ENCODE assay signal across 28 mouse cellular contexts in the genomic region with DNA sequence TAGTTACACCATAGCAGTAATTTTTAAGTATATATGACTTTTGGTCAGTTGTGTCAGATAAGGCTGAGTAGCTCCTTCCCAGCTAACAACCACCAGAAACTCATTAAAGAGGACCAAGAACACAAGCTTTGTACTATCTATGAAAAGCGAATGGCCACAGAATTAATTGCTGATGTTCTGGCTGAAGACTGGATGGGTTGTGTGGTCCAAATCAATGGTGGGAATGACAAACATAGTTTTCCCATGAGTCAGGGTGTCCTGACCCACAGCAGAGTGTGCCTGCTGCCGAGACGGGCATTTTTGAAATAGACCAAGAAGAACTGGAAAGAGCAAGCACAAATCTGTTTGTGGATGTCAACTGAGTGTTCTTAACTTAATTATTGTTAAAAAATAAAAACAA.
DNase-seq lines count a peak whose midpoint lies in the region; ATAC-seq and TF ChIP-seq lines count a peak whose summit lies in the region.
"Had no signal": no experiment of that assay in that cellular context is flagged by ENCODE, and none has a peak within 500 bp of the region (broad histone marks: within the 10 kb centered on the region; RNA-seq: fewer than 3 reads in every experiment).

No protein-coding gene starts in this region.

- 71% methylated on average over 3 of the region's 3 CpGs for WGBS in forebrain, embryonic 15.5 days
- 87% methylated on average over 3 of the region's 3 CpGs for WGBS in forebrain, embryonic 10.5 days
- 89% methylated on average over 3 of the region's 3 CpGs for WGBS in midbrain, embryonic 11.5 days
- WGBS in midbrain, postnatal 0 days = 79% methylated on average over 3 of the region's 3 CpGs
- WGBS in lung, adult 2 months = 72% methylated on average over 3 of the region's 3 CpGs

- CTCF ChIA-PET in Patski (lab: Charles Lee) = interaction anchor here (1.4 kb wide), 1 partner anchor 8 kb away, joined by 4 read pairs; no protein-coding TSS in a partner anchor

- DNase-seq in forebrain, embryonic 10.5 days (ENCODE audit: extremely low spot score, low spot score) = no peak
- DNase-seq in midbrain, embryonic 11.5 days (ENCODE audit: low spot score, missing footprints) = peak; percentile 14
- DNase-seq in midbrain, postnatal 0 days (ENCODE audit: low spot score) = no peak
- DNase-seq in Patski (ENCODE audit: low read depth, low spot score) = peak; percentile 9
- DNase-seq in lung, adult 2 months = no peak
- no peak for DNase-seq in cerebellum, postnatal 36 days
- DNase-seq: adrenal gland, postnatal 14 days; cerebellum, adult 11 months; cerebellum, adult 2 months; cerebellum, adult 9-11 months; cerebellum, postnatal 25 days; embryo, embryonic 11 days; gastrocnemius, adult 2 months; gastrocnemius, postnatal 14 days; heart, adult 18-20 months; heart, postnatal 36 days had no signal

- peaks cover 13% of the 10 kb centered on the region for H3K4me1 ChIP-seq in forebrain, embryonic 15.5 days
- peaks cover 8% of the 10 kb centered on the region for H3K4me1 ChIP-seq in forebrain, embryonic 10.5 days
- no peaks in the 10 kb centered on the region for H3K4me1 ChIP-seq in midbrain, embryonic 11.5 days (ENCODE audit: control insufficient read depth, insufficient read depth, low read length)
- H3K4me1 ChIP-seq in midbrain, postnatal 0 days (ENCODE audit: insufficient read depth, low read length) = no peaks in the 10 kb centered on the region
- H3K4me1 ChIP-seq in lung, adult 2 months (ENCODE audit: control insufficient read depth, insufficient read depth, low read length) = no peaks in the 10 kb centered on the region; the same call in 1 of the 2 replicates
- H3K4me1 ChIP-seq: embryonic facial prominence, embryonic 10.5 days; embryonic facial prominence, embryonic 13.5 days; hindbrain, embryonic 10.5 days; hindbrain, embryonic 13.5 days; intestine, embryonic 15.5 days had no signal

- H3K4me3 ChIP-seq in forebrain, embryonic 15.5 days = no peak overlapping the region
- H3K4me3 ChIP-seq in forebrain, embryonic 10.5 days = no peak overlapping the region
- H3K4me3 ChIP-seq in midbrain, embryonic 11.5 days (ENCODE audit: low read depth, low read length) = no peak overlapping the region
- no peak overlapping the region for H3K4me3 ChIP-seq in midbrain, postnatal 0 days (ENCODE audit: low read depth, low read length)
- no peak overlapping the region for H3K4me3 ChIP-seq in lung, adult 2 months (replicated peaks; ENCODE audit: extremely low read depth, low read depth, low read length)
- H3K4me3 ChIP-seq: embryonic facial prominence, embryonic 10.5 days; embryonic facial prominence, embryonic 13.5 days; erythroblast, embryonic 14.5 days; gastrocnemius, adult 2 months; heart, embryonic 12.5 days; heart, embryonic 15.5 days; hindbrain, embryonic 10.5 days; hindbrain, embryonic 13.5 days; intestine, embryonic 15.5 days had no signal

- no peak for TF ChIP-seq POLR2A in lung, adult 2 months (IDR thresholded peaks at IDR 0.05; ENCODE audit: borderline replicate concordance, extremely low read depth, low read depth, low read length)

- no peak for TF ChIP-seq CTCF in midbrain, postnatal 0 days (IDR thresholded peaks at IDR 0.05)
- no peak for TF ChIP-seq CTCF in Patski (IDR thresholded peaks at IDR 0.05)
- TF ChIP-seq CTCF in lung, adult 2 months (IDR thresholded peaks at IDR 0.05; ENCODE audit: insufficient read depth, low read length) = no peak

- H3K27me3 ChIP-seq in forebrain, embryonic 15.5 days = no peaks in the 10 kb centered on the region
- no peaks in the 10 kb centered on the region for H3K27me3 ChIP-seq in forebrain, embryonic 10.5 days (ENCODE audit: poor library complexity, severe bottlenecking)
- H3K27me3 ChIP-seq in midbrain, embryonic 11.5 days (ENCODE audit: control insufficient read depth, insufficient read depth, low read length) = no peaks in the 10 kb centered on the region
- H3K27me3 ChIP-seq in midbrain, postnatal 0 days (ENCODE audit: insufficient read depth, low read length) = no peaks in the 10 kb centered on the region
- H3K27me3 ChIP-seq in Patski = no peaks in the 10 kb centered on the region
- H3K27me3 ChIP-seq: embryonic facial prominence, embryonic 13.5 days; heart, embryonic 12.5 days; heart, embryonic 15.5 days; hindbrain, embryonic 13.5 days; intestine, embryonic 15.5 days had no signal

- H3K9me3 ChIP-seq in forebrain, embryonic 15.5 days = no peaks in the 10 kb centered on the region
- H3K9me3 ChIP-seq in forebrain, embryonic 10.5 days = no peaks in the 10 kb centered on the region
- no peaks in the 10 kb centered on the region for H3K9me3 ChIP-seq in midbrain, embryonic 11.5 days (ENCODE audit: control insufficient read depth, low read length)
- no peaks in the 10 kb centered on the region for H3K9me3 ChIP-seq in midbrain, postnatal 0 days (ENCODE audit: low read length)
- H3K9me3 ChIP-seq: embryonic facial prominence, embryonic 10.5 days; embryonic facial prominence, embryonic 13.5 days; heart, embryonic 12.5 days; heart, embryonic 15.5 days; hindbrain, embryonic 10.5 days; hindbrain, embryonic 13.5 days; intestine, embryonic 15.5 days had no signal

- no peak overlapping the region for H3K9ac ChIP-seq in forebrain, embryonic 15.5 days (replicated peaks)
- H3K9ac ChIP-seq in midbrain, embryonic 11.5 days (ENCODE audit: low read length) = no peak overlapping the region
- H3K9ac ChIP-seq in midbrain, postnatal 0 days (replicated peaks; ENCODE audit: low read length, poor library complexity, severe bottlenecking) = no peak overlapping the region
- H3K9ac ChIP-seq: embryonic facial prominence, embryonic 13.5 days; heart, embryonic 12.5 days; heart, embryonic 15.5 days; hindbrain, embryonic 13.5 days; intestine, embryonic 15.5 days had no signal

- in situ Hi-C loops in Patski (cut with MboI; ENCODE audit: low pct_unique_long_range_greater_than_20kb) = no loop called here

- no peaks in the 10 kb centered on the region for H3K36me3 ChIP-seq in forebrain, embryonic 15.5 days
- peaks cover 6% of the 10 kb centered on the region for H3K36me3 ChIP-seq in forebrain, embryonic 10.5 days (replicated peaks)
- no peaks in the 10 kb centered on the region for H3K36me3 ChIP-seq in midbrain, embryonic 11.5 days (ENCODE audit: control insufficient read depth, insufficient read depth, low read length)
- peaks cover 2% of the 10 kb centered on the region; the same call in 1 of the 2 replicates for H3K36me3 ChIP-seq in midbrain, postnatal 0 days (ENCODE audit: insufficient read depth, low read length)
- H3K36me3 ChIP-seq: embryonic facial prominence, embryonic 10.5 days; embryonic facial prominence, embryonic 13.5 days; heart, embryonic 12.5 days; heart, embryonic 15.5 days; hindbrain, embryonic 10.5 days; hindbrain, embryonic 13.5 days; intestine, embryonic 15.5 days had no signal

- POLR2A ChIA-PET in Patski (lab: Charles Lee) = no interaction called here

- H3K4me2 ChIP-seq in forebrain, embryonic 15.5 days (replicated peaks) = no peak overlapping the region
- no peak overlapping the region for H3K4me2 ChIP-seq in midbrain, embryonic 11.5 days
- H3K4me2 ChIP-seq in midbrain, postnatal 0 days (ENCODE audit: low read depth, low read length, poor library complexity, severe bottlenecking) = no peak overlapping the region
- H3K4me2 ChIP-seq: embryonic facial prominence, embryonic 13.5 days; heart, embryonic 12.5 days; heart, embryonic 15.5 days; hindbrain, embryonic 13.5 days; intestine, embryonic 15.5 days had no signal

- H3K27ac ChIP-seq in forebrain, embryonic 15.5 days (replicated peaks) = 0 out of 2 replicates have a peak overlapping the region, but pooled peaks have one; percentile 14
- H3K27ac ChIP-seq in forebrain, embryonic 10.5 days = no peak overlapping the region
- no peak overlapping the region for H3K27ac ChIP-seq in midbrain, embryonic 11.5 days (ENCODE audit: low read depth, low read length)
- no peak overlapping the region for H3K27ac ChIP-seq in midbrain, postnatal 0 days (ENCODE audit: low read depth, low read length)
- H3K27ac ChIP-seq: embryonic facial prominence, embryonic 10.5 days; embryonic facial prominence, embryonic 13.5 days; gastrocnemius, adult 2 months; heart, embryonic 15.5 days; hindbrain, embryonic 10.5 days; hindbrain, embryonic 13.5 days; intestine, embryonic 15.5 days had no signal

- no peak for ATAC-seq in forebrain, embryonic 15.5 days (replicated peaks)
- no peak for ATAC-seq in midbrain, embryonic 11.5 days (ENCODE audit: low FRiP score)
- no peak for ATAC-seq in midbrain, postnatal 0 days (ENCODE audit: low FRiP score)
- ATAC-seq in Patski = no peak
- ATAC-seq: CD4-positive, CD25-positive, alpha-beta regulatory T cell, adult 4 months; forebrain, embryonic 14.5 days; hindbrain, embryonic 16.5 days; intestine, embryonic 15.5 days had no signal

Comparison
In these comparisons a context has a peak if more than half of its experiments do, and no peak if none do; other contexts are left out.
1. DNase-seq: peak in midbrain, embryonic 11.5 days (single experiment) and Patski (single experiment); none in forebrain, embryonic 10.5 days (single experiment), midbrain, postnatal 0 days (single experiment), lung, adult 2 months (single experiment) and cerebellum, postnatal 36 days (0 of 2).